Mouse (Mus musculus) liver, embryonic 14.5 days (tissue): Measurements from ENCODE around the gene Ccdc24. TPM values are rescaled to one million over a fixed set of nuclear protein-coding genes. Genes with fewer than 3 reads are reported as not detected.

Experiments
- ATAC-seq: fragments of 200-750 bp; cut with Nextera tagmentation; 2 replicates; pipeline ENCODE4 v1.8.0; 2017; ENCODE audit warnings: moderate number of reproducible peaks, mild to moderate bottlenecking, moderate library complexity; ENCODE audit not compliant: insufficient read depth
- DNase-seq, 3 experiments: peaks; one replicate each; pipeline ENCODE4 v3.0.0-alpha.2; 2012 to 2013; ENCODE audit warnings: low read depth in 3 of 3, low spot score in 3 of 3
- H3K27ac ChIP-seq: fragments of 300-500 bp; sonication (generic); 2 replicates; pipeline ENCODE4 v1.5.1; 2014; ENCODE audit warnings: moderate library complexity, mild to moderate bottlenecking, control low read depth, inconsistent platforms
- H3K27me3 ChIP-seq: fragments of 300-500 bp; sonication (generic); 2 replicates; pipeline ENCODE4 v1.6.1; 2014; ENCODE audit warnings: mild to moderate bottlenecking, low read length, moderate library complexity; ENCODE audit not compliant: control insufficient read depth, insufficient read depth
- H3K36me3 ChIP-seq: fragments of 300-500 bp; sonication (generic); replicated peaks from 2 replicates; pipeline ENCODE4 v1.6.1; 2014; ENCODE audit warnings: low read depth; ENCODE audit not compliant: control insufficient read depth, insufficient read depth
- H3K4me1 ChIP-seq, 2 experiments: fragments of 200-500 bp in 1 of 2; fragments of 300-500 bp in 1 of 2; sonication (generic) in 1 of 2; replicated peaks; 2 replicates each; pipeline ENCODE4 v1.6.1; 2012 to 2014; ENCODE audit warnings: antibody characterized with exemption in 1 of 2, inconsistent platforms in 1 of 2, low read length in 1 of 2; ENCODE audit not compliant: control insufficient read depth in 2 of 2, insufficient read depth in 2 of 2
- H3K4me2 ChIP-seq: fragments of 300-500 bp; sonication (generic); 2 replicates; pipeline ENCODE4 v1.6.1; 2014; ENCODE audit warnings: low read depth, mild to moderate bottlenecking, control low read depth, moderate library complexity
- H3K4me3 ChIP-seq, 2 experiments: fragments of 200-500 bp in 1 of 2; fragments of 300-500 bp in 1 of 2; sonication (generic) in 1 of 2; 2 replicates each; pipeline ENCODE4 v1.5.1; 2012 to 2014; ENCODE audit warnings: low read depth in 2 of 2, low read length in 2 of 2, mild to moderate bottlenecking in 2 of 2, control low read depth in 1 of 2, inconsistent platforms in 1 of 2, moderate library complexity in 1 of 2; ENCODE audit not compliant: insufficient read depth in 1 of 2
- H3K9ac ChIP-seq: fragments of 300-500 bp; sonication (generic); replicated peaks from 2 replicates; pipeline ENCODE4 v1.6.1; 2014; ENCODE audit warnings: mild to moderate bottlenecking, control low read depth, moderate library complexity
- H3K9me3 ChIP-seq: fragments of 300-500 bp; sonication (generic); 2 replicates; pipeline ENCODE4 v1.6.1; 2016; ENCODE audit warnings: low read length, mixed read lengths; ENCODE audit not compliant: control insufficient read depth
- CTCF ChIP-seq: IDR thresholded peaks from 2 replicates; pipeline ENCODE4 v1.5.1; 2016; ENCODE audit warnings: antibody characterized with exemption, low read depth, control low read depth
- EP300 ChIP-seq: IDR thresholded peaks from 2 replicates; pipeline ENCODE4 v1.6.1; 2016; ENCODE audit warnings: antibody characterized with exemption, low read depth
- WGBS: fragments of 180-500 bp; shearing (Covaris S2); extraction: QIAGEN DNeasy Blood & Tissue Kit; methylation state at CpG from one replicate; pipeline ENCODE4 v1.1.7; 2014; ENCODE audit not compliant: insufficient replicate concordance; 5-methylcytosine and 5-hydroxymethylcytosine counted together
- polyA plus RNA-seq, 2 experiments: library from polyadenylated mRNA; depleted of rRNA in 1 of 2; stranded (reverse) in 1 of 2; unstranded in 1 of 2; fragments of >200 nt; fragmentation: Nextera tagmentation in 1 of 2; extraction: Ambion mirVana in 1 of 2; gene quantifications; 2 replicates each; pipeline versions ENCODE4 v1.2.1 to v1.2.3; 2012 to 2014

The Ccdc24 gene
- polyA plus RNA-seq, 2 experiments: 0.57 to 0.63 TPM

- DNase-seq (no peak), ATAC-seq (no peak)
- Histone ChIP-seq H3K9ac (no peak overlapping the region; the same call in 1 of the 2 replicates), H3K9me3 (no peaks in the 10 kb centered on the region), H3K4me3 (no peak overlapping the region), H3K36me3 (peaks cover 88% of the 10 kb centered on the region), H3K27me3 (no peaks in the 10 kb centered on the region), H3K4me1 (peaks cover 21 to 26% of the 10 kb centered on the region in 2 experiments), H3K27ac (peak overlapping the region; percentile 12; the same call in 1 of the 2 replicates), H3K4me2 (no peak overlapping the region)
- WGBS: 76% methylated on average over 3 of the region's 3 CpGs
- TF ChIP-seq EP300 (no peak), CTCF (no peak)
These were observed 30.8 kb downstream of the Ccdc24 start for GRCm38 (mm10) chr4:117841566-117841965.

- Histone ChIP-seq H3K36me3 (peaks cover 82% of the 10 kb centered on the region), H3K27ac (peak overlapping the region; percentile 25; the same call in 1 of the 2 replicates), H3K27me3 (no peaks in the 10 kb centered on the region), H3K4me1 (peaks cover 21 to 26% of the 10 kb centered on the region in 2 experiments), H3K4me2 (no peak overlapping the region), H3K9me3 (no peaks in the 10 kb centered on the region), H3K9ac (no peak overlapping the region), H3K4me3 (no peak overlapping the region)
- WGBS: 92% methylated on average over 5 of the region's 5 CpGs
- DNase-seq (no peak), ATAC-seq (no peak)
- TF ChIP-seq EP300: no peak
- no peak for TF ChIP-seq CTCF
These were observed 31.5 kb downstream of the Ccdc24 start for GRCm38 (mm10) chr4:117840821-117841220.

- ATAC-seq: no peak
- no peak overlapping the region; the same call in 1 of the 2 replicates for H3K27ac ChIP-seq
- DNase-seq: no peak
- H3K27me3 ChIP-seq: no peaks in the 10 kb centered on the region
- peaks cover 67% of the 10 kb centered on the region for H3K36me3 ChIP-seq
- H3K4me3 ChIP-seq: no peak overlapping the region
- TF ChIP-seq CTCF: no peak
- TF ChIP-seq EP300: no peak
- H3K9me3 ChIP-seq: no peaks in the 10 kb centered on the region
- H3K4me2 ChIP-seq: peak overlapping the region; percentile 6; the same call in 1 of the 2 replicates
- WGBS: 78% methylated on average over 6 of the region's 6 CpGs
- H3K9ac ChIP-seq: 0 out of 2 replicates have a peak overlapping the region, but pooled peaks have one; percentile 1
- H3K4me1 ChIP-seq: peaks cover 26 to 31% of the 10 kb centered on the region in 2 experiments
These were observed 33.0 kb downstream of the Ccdc24 start for GRCm38 (mm10) chr4:117839366-117839765.

- no peak for TF ChIP-seq CTCF
- TF ChIP-seq EP300: no peak
- DNase-seq (no peak), ATAC-seq (no peak)
- 79% methylated on average over 4 of the region's 4 CpGs for WGBS
- no peaks in the 10 kb centered on the region for H3K27me3 ChIP-seq
- peaks cover 48% of the 10 kb centered on the region for H3K36me3 ChIP-seq
- peaks cover 47 to 52% of the 10 kb centered on the region in 2 experiments for H3K4me1 ChIP-seq
- peak overlapping the region; percentile 92 for H3K9ac ChIP-seq
- H3K4me3 ChIP-seq: peak overlapping the region; percentile 62 to 97
- H3K9me3 ChIP-seq: no peaks in the 10 kb centered on the region
- H3K27ac ChIP-seq: peak overlapping the region; percentile 66
- peak overlapping the region; percentile 90 for H3K4me2 ChIP-seq
These were observed 35.1 kb downstream of the Ccdc24 start for GRCm38 (mm10) chr4:117837271-117837670.

- under 1% methylated on average over 48 of the region's 48 CpGs for WGBS
- DNase-seq: peak; percentile 80 to 92 (median 85)
These were observed 36.1 kb downstream of the Ccdc24 start for GRCm38 (mm10) chr4:117836204-117836767.

More at GRCm38 (mm10) chr4:117836204-117836767, 36.1 kb downstream of the Ccdc24 start:
- Histone ChIP-seq H3K4me3 (peak overlapping the region; percentile 62 to 97), H3K9me3 (no peaks in the 10 kb centered on the region), H3K36me3 (peaks cover 40% of the 10 kb centered on the region), H3K4me2 (peak overlapping the region; percentile 90), H3K4me1 (peaks cover 57 to 62% of the 10 kb centered on the region in 2 experiments), H3K27ac (peak overlapping the region; percentile 99), H3K27me3 (no peaks in the 10 kb centered on the region), H3K9ac (peak overlapping the region; percentile 92)
- TF ChIP-seq CTCF: no peak
- ATAC-seq: peak; percentile 74
